Mouse (Mus musculus) lung, postnatal 36 days (tissue): ENCODE data around the gene Klrb1c.
"Not testable (repeated sequence)": the region's sequence is repeated elsewhere in the genome, so short reads cannot be mapped to it uniquely, and the experiment has no call there.

Experiments
- DNase-seq: peaks from one replicate; pipeline ENCODE4 v3.0.0; 2022; ENCODE audit warnings: mixed read lengths

The Klrb1c gene

DNA sequence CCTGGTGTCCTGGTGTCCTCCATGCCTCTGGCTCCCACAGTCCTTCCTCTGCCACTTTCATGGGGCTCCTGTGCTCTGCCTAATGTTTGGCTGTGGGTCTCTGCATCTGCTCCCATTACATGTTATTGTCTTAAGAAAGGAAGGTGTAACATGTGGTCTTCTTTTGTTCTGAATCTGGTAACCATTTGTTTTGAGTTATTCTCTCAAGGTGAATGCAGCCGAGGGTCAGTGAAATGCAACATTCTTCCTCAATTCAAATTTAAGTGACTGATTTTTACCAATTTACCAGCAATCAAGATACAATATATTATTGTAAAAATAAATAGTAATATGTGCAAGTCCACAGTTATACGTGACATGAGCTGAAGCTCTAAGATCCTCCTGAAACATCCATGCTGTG, at the start of gene Klrb1c:
Gene Klrb1c (minus strand): TSS at position 101 of the 400 bp plus-strand sequence.
- no peak for DNase-seq

DNA sequence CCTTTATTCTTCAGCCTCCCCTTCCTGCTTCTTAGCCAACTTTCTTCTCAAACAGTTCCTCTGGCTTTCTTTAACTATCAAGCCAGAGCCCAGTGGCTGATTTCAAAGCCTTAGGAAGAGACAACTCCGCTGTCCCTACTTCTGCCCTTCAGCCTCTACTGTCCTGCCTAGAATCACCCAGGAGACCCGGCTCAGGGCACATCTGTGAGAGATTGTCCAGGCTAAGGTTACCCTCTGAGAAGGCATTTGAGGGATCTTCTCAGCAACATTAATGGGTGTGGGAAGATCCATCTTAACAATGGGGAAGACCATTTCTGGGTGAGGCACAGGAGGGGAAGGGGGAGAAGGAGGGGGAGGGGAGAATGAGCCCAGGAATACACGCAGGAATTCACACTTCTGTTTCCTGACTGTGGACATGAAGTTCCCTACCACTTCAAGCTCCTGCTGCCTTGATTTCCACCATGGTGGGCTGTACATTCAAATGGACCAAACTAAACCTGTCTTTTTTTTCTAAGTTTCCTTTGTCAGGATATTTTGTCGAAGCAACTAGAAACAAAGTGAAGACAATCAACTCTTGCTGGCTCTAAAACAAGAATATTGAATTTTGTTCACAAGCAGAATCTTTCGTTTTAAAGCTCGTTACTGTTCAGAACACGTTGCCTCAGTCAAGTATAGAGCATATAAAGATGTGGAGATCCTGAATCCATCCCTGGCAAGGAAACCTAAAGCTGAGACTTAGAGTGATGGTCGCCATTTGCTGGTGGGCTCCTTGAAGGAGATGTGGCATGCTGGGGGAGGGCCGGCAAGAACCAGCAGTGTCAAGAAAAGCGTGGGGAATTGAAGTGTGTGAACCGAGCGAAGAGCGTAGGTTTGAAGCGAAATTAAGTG, 48.7 kb upstream of the Klrb1c start:
- DNase-seq: no peak

GRCm38 (mm10) chr6:128836955-128837334, 47.9 kb upstream of the Klrb1c start:
- no peak for DNase-seq

- no peak for DNase-seq
Observed at GRCm38 (mm10) chr6:128836191-128836954, 47.4 kb upstream of the Klrb1c start.

- peak; percentile 71 for DNase-seq
Observed at GRCm38 (mm10) chr6:128835571-128835970, 46.6 kb upstream of the Klrb1c start.

DNA sequence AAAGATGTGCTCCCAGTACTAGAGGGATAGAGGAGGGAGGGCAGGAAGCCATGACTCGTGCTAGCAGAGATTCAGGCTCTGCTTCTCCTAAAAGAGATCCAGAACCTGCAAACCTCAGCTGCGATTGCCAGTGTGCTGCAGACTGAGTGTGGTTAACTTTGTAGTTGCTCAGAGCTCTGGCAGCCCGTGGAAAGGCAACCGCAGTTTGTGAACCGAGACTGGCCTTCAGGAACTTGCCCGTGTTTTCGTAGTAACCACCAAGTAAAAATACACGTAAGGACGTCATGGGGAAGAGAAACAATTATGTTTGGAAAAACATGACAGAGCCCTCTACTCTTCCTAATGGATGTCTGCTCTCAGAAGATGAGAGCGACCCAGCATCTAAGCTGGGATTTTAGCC, 44.0 kb upstream of the Klrb1c start:
- DNase-seq: no peak

GRCm38 (mm10) chr6:128829837-128830236, 40.8 kb upstream of the Klrb1c start:
- no peak for DNase-seq

DNA sequence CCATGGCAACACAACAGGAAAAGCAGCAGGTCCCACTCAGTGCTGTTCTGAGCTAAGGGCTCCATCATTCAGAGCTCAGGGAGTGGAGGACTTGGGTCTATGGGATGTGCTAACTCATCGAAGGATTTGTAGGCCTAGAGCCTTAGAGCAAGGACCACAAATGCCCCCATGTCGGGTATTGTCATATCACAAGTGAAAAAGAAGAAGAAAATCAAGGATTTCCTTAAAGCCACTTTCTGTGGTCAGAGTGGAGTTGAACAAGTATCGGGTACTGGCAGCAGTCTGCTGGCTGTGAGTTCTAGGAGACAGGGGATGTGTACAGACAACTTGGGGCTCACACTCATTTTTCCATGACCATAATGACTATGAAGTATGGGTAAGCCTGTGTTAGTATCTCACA, 37.8 kb upstream of the Klrb1c start:
- no peak for DNase-seq

GRCm38 (mm10) chr6:128826132-128826531, 37.1 kb upstream of the Klrb1c start, which contains the start of the genes Gm44511 and Klrb1b:
Gm44511 (minus strand) TSS chr6:128826315.
Klrb1b (minus strand) TSS chr6:128826331.
- DNase-seq: peak; percentile 66

GRCm38 (mm10) chr6:128818083-128818802, 29.2 kb upstream of the Klrb1c start:
- DNase-seq: no peak

GRCm38 (mm10) chr6:128808532-128808931, 19.5 kb upstream of the Klrb1c start:
- peak; percentile 79 for DNase-seq

GRCm38 (mm10) chr6:128807021-128807420, 18.0 kb upstream of the Klrb1c start:
- peak; percentile 37 for DNase-seq

GRCm38 (mm10) chr6:128804823-128805640, 16.0 kb upstream of the Klrb1c start:
- DNase-seq: peak; percentile 87

DNA sequence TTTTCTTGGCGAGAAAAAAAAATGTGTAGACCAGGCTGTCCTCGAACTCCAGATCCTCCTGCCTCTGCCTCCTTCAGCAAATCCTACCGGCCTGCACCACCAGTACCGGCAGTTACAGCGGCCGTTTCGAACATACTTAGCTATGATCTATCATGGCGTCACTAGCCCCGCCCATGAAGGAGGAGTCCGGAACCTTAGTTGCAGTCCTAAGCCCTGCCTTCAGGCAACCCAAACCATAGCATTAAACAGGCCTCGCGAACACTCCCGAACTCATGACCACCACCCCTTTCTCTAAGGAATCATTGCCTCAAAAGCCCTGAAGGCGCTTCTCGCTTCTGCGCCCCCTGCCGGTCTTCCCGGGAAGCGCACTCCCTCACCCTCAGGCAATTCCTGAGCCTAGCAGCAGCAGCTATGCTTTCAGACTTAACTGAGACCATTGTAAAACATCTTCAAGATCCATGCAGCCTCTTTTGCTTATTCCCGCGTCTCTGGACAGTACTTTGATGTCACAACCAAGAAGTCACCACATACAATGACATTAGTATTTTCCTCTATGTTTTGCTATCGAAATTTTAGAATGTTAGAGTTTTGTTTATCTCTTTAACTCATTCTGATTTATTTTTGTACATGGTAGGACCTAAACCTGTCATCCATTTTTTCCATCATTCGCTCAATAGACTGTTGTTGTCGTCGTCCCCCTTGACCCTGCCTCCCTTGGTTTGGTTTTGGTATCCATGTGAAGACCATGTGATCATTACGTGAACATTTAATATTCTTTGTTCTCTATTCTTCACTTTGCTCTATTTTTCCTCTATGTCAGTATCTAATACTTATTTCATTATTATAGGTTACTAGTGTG, 14.2 kb upstream of the Klrb1c start:
- DNase-seq: peak; percentile 98

GRCm38 (mm10) chr6:128802557-128802956, 13.5 kb upstream of the Klrb1c start:
- no peak for DNase-seq

DNA sequence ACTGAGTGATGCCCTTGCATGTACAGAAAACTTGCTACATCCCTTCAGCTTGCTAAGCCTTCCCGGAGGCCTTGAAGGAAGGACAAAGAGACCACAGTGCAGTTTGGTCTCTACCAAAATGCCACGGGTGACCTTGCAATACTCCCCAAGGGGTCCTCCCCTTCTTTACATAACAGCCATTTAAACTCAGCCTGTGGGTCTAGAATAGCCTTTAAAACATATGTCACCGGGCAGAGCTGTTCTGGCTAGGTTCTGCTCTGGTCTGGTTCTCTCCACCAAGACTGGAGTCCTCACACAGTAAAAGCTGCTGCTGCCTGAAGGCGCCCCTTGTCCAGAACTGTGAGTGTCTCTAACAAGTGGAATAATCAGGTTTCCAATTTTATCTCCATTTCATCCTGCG, 11.7 kb upstream of the Klrb1c start:
- DNase-seq: not testable (repeated sequence)

- DNase-seq: no peak
Observed at GRCm38 (mm10) chr6:128799896-128800270, 10.9 kb upstream of the Klrb1c start.

GRCm38 (mm10) chr6:128799144-128799895, 10.3 kb upstream of the Klrb1c start:
- DNase-seq: peak; percentile 90

DNA sequence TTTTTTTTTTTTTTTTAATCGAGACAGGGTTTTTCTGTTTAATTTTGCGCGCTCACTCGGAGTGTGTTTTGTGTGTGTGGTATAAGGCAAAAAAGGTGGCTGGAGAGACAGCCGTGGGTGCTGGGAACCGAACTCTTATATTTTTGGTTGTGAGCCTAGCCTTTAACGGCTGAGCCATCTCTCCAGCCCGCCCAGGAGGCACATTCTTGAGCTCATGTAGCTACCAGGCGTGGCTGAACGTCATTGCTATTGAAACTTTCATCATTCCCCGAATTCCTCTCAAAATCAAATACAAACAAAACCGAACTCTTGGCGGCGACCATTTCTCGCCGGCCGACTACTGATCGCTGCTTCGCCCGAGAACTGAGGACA, 9.7 kb upstream of the Klrb1c start:
- DNase-seq: peak; percentile 88
